Mouse (Mus musculus): ENCODE results near the gene Rangap1. TPM values are rescaled to one million over a fixed set of nuclear protein-coding genes. Genes with fewer than 3 reads are reported as not detected.
A peak's percentile ranks its signal among the peaks of the same experiment; 100 is the strongest.

The Rangap1 gene
- total RNA-seq, 2 experiments from 2014 or later = 23.7 to 24.1 TPM

- Histone ChIP-seq H3K4me3 (peak overlapping the region; percentile 90), H3K27ac (peak overlapping the region; percentile 87)
- intact Hi-C loops (cut with DNase I) = no loop called here
- peak; percentile 99 for DNase-seq
- no peak for TF ChIP-seq CTCF (IDR thresholded peaks at IDR 0.05)
Observed at GRCm38 (mm10) chr15:81729792-81730635, 15.3 kb downstream of the Rangap1 start.

- Histone ChIP-seq H3K4me3 (peak overlapping the region; percentile 90), H3K27ac (peak overlapping the region; percentile 87)
- TF ChIP-seq CTCF (IDR thresholded peaks at IDR 0.05) = no peak
- intact Hi-C loops (cut with DNase I) = no loop called here
- DNase-seq = peak; percentile 41
Observed at GRCm38 (mm10) chr15:81729241-81729791, 16.0 kb downstream of the Rangap1 start.

DNA sequence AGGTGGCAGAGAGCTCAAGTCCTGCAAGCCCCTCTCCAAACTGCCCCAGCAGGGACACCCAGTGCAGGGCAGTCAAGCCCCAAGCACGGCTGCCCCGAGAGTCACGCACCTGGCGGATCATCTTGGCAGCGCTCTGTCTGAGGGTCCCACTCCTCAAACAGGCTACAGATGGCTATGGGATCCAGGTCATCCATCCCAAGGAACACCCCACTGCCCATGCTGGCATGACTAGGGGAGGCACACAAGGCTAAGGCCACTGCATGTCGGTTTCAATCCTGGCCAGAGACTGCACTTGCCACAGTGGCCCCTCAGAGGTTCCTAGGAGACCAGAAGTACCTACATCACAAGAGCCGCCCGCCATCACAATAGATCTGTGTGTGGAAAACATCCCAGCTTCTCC lies 19.4 kb downstream of the Rangap1 start:
- no peak overlapping the region for H3K27ac ChIP-seq
- intact Hi-C loops (cut with DNase I) = no loop called here
- no peak overlapping the region for H3K4me3 ChIP-seq
- no peak for DNase-seq
- TF ChIP-seq CTCF (IDR thresholded peaks at IDR 0.05) = no peak

DNA sequence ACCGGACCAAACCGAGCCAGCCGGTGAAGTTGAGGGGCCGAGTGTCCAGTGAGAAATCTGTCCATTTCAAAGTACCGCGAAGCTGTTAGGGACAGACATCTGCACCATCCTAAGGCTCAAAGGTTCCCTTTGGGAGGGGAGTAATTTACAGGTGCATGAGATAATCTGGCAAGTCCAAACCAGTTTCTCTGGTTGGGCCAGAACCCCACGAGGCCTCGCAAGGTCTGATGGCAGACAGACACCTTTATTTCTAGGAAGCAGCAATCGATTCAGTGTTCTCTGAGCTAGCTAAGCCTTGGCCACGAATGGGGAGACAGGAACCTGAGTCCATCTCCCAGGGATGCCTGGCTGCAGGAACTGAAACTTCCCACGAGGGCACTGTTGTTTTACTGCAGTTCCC lies 21.7 kb downstream of the Rangap1 start:
- no peak overlapping the region for H3K4me3 ChIP-seq
- intact Hi-C loops (cut with DNase I) = no loop called here
- no peak for DNase-seq
- H3K27ac ChIP-seq = no peak overlapping the region
- no peak for TF ChIP-seq CTCF (IDR thresholded peaks at IDR 0.05)

DNA sequence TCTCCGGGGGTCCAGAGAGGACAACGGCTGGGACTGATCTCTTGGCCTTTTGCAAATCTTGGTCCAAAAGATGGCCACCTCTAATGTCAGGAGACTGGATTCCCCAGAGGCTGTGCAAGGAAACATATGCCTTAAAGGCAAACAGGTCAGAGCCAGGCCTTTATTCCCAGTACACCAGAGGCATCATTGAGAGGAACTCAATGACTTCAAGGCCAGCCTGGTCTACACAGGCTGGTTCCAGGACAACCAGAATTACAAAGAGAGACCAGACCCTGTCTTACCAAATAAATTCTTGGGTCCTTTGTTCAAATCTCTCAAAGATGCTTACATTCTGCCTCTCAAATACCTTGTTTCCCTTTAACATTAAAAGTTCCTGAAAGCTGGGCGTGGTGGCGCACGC lies 23.0 kb downstream of the Rangap1 start:
- TF ChIP-seq CTCF (IDR thresholded peaks at IDR 0.05) = no peak
- intact Hi-C loops (cut with DNase I) = no loop called here
- Histone ChIP-seq H3K27ac (no peak overlapping the region), H3K4me3 (no peak overlapping the region)
- DNase-seq = no peak

DNA sequence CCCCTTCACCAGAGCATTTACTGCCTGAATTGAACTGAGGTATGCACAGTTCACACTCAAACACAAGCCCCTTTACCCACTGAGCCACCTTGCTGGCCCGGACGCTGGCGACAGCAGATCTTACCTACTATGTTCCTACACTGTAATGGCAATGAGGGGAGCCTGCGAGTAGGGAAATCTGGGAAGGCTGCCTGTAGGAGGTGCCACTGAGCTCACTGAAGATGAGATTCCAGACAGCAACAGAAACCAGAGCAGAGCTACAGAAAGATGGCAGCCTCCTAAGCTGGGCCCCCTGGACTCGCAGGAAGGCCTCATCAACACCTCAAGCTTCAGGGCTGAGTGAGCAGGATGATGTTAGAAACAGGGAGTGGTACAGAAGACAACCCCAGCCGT lies 26.2 kb downstream of the Rangap1 start:
- TF ChIP-seq CTCF (IDR thresholded peaks at IDR 0.05) = no peak
- DNase-seq = no peak
- intact Hi-C loops (cut with DNase I) = no loop called here
- H3K4me3 ChIP-seq = no peak overlapping the region
- no peak overlapping the region for H3K27ac ChIP-seq

DNA sequence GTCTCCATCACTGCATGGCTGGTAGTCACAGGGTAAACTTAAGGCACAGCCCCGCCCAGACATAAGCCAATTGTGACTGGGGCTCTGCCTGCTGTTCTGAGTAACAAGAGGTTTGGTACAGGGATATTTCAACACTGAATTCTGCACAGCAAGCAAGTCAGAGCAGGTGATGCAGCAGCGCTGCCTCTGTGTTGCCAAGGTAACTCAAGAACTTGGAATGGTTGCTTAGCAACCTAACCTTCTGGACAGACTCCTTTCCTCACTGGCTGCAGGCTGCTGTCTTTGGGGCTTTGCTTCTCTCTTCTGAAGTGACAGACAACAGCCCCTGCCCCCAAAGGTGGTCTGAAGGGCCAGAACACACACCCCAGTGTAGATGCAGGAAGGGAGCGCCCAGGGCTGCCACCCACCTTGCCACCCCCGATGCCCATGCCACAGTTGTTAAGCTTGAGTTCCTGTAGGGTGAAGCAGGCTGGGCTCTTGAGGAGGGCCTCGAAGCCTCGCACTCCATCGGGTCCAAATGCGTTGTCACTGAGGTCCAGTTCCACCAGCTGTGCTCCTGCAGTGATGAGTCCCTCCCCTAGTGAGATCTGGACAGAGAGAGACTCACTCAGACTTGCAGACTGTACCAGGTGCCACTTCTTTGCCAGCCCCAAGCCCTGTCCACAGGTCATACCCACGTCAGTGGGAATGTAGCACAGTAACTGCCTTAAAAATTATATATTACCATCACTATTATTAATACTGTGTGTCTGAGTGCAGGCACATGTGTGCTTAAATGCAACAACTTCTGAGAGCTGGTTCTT lies 26.8 kb downstream of the Rangap1 start:
- DNase-seq = no peak
- intact Hi-C loops (cut with DNase I) = no loop called here
- H3K4me3 ChIP-seq = no peak overlapping the region
- no peak for TF ChIP-seq CTCF (IDR thresholded peaks at IDR 0.05)
- H3K27ac ChIP-seq = no peak overlapping the region

DNA sequence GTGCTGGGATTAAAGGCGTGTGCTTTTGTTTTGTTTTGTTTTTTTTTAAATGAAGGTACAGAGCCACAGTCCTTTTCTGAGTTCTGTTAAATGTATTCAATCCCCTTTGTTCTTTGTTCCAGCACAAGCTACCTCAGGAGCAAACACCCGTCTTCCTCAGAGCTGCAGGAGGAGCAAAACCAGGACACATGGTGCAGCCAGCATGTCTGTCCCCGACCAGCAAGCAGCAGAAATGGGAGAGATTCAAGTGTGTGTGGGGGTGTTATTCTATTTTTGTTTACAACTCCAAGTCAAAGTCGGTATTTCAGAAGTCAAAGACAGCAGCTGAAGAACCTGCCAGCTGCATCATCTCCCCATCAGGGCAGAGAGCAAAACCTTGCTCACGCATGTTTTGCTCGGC lies 31.6 kb downstream of the Rangap1 start:
- TF ChIP-seq CTCF (IDR thresholded peaks at IDR 0.05) = no peak
- DNase-seq = no peak
- Histone ChIP-seq H3K27ac (no peak overlapping the region), H3K4me3 (no peak overlapping the region)
- intact Hi-C loops (cut with DNase I) = no loop called here

DNA sequence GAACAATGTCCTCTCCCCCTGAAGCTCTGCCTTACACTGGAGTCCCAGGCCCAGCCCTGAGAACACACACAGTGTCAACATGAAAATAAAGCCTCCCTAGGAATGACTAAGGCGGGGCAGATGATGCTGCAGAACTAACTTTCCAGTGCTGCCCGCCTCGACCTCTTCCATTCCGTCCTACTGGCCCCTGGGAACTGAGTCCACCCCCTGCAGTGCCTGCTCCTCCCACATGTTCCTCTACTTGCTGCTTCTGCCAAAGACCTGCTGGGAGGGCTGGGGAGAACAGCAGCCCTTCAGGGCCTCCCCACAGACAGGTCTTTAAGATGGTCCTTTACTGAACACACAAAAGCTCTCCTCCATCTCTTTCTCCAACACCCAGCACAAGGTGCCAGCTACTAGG lies 34.5 kb downstream of the Rangap1 start:
- Histone ChIP-seq H3K4me3 (no peak overlapping the region), H3K27ac (no peak overlapping the region)
- DNase-seq = no peak
- intact Hi-C loops (cut with DNase I) = no loop called here
- TF ChIP-seq CTCF (IDR thresholded peaks at IDR 0.05) = no peak

GRCm38 (mm10) chr15:81709686-81710085 lies 35.6 kb downstream of the Rangap1 start:
- Histone ChIP-seq H3K27ac (no peak overlapping the region), H3K4me3 (no peak overlapping the region)
- intact Hi-C loops (cut with DNase I) = no loop called here
- DNase-seq = peak; percentile 72
- TF ChIP-seq CTCF (IDR thresholded peaks at IDR 0.05) = no peak

- TF ChIP-seq CTCF (IDR thresholded peaks at IDR 0.05) = no peak
- Histone ChIP-seq H3K27ac (no peak overlapping the region), H3K4me3 (no peak overlapping the region)
- intact Hi-C loops (cut with DNase I) = no loop called here
- DNase-seq = no peak
Observed at GRCm38 (mm10) chr15:81708991-81709390, 36.3 kb downstream of the Rangap1 start.

GRCm38 (mm10) chr15:81703094-81703489 lies 42.2 kb downstream of the Rangap1 start:
- Histone ChIP-seq H3K27ac (no peak overlapping the region), H3K4me3 (no peak overlapping the region)
- no peak for TF ChIP-seq CTCF (IDR thresholded peaks at IDR 0.05)
- DNase-seq = no peak
- intact Hi-C loops (cut with DNase I) = loop anchor here (1.0 kb wide), 1 partner anchor 32 kb away; no protein-coding TSS in a partner anchor

All from gastrocnemius, adult 2 months (tissue).